Mouse (Mus musculus) megakaryocyte-erythroid progenitor cell, adult 5-6 weeks (primary cell): Measurements from ENCODE around the gene Gm6583. TPM values are rescaled to one million over a fixed set of nuclear protein-coding genes. Genes with fewer than 3 reads are reported as not detected.

Source experiments
- ATAC-seq: replicated peaks from 2 replicates; pipeline ENCODE4 v1.8.0; 2016; ENCODE audit warnings: mild to moderate bottlenecking, inconsistent platforms; ENCODE audit not compliant: severe bottlenecking, poor library complexity, low FRiP score, low TSS enrichment
- total RNA-seq, 2 experiments: library from RNA; stranded (forward) in 1 of 2; stranded (reverse) in 1 of 2; fragments of 200-1000, 215-1000 nt in 1 of 2; fragments of >200 nt in 1 of 2; fragmentation: Nextera tagmentation in 1 of 2; gene quantifications; 2 replicates each; pipeline ENCODE4 v1.2.3; 2014 to 2017

Gene Gm6583
- total RNA-seq, 2 experiments from 2014 or later, result not detected

DNA sequence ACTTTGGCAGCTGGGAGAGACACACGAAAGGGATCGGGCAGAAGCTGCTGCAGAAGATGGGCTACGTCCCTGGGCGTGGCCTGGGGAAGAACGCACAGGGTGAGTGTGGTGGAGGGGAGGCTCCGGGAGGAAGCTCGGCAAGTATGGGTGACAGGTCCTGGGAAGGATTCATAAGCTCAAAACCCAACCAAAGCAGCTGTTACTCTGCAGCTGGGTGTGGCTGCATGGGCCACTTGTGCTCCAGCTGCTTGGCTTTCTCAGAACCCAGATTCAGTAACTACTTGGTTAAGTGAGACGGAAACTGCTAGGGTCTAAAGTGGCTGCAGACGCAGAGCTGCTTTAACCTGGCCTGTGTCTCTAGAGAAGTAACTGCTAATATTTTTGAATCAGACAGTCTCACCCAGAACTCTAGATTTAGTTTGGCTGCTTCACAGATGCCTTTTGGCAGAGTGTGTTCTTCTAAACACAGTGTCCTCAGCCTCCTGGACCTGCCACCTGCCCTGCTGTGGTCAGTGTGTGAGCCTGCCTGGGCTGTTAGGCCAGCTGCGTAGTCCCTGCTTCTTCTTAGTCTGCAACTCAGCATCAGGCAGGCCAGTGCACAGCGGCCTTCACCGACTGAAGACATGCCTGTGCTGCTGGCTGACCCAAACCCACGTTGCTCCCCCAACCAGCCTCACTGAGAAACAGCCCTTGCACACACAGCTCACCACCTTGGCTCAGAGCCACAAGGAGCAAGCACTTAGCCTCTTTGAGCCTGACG, 25.8 kb downstream of the Gm6583 start:
- ATAC-seq, result no peak

GRCm38 (mm10) chr5:112327854-112328253, 28.0 kb downstream of the Gm6583 start:
- no peak for ATAC-seq

DNA sequence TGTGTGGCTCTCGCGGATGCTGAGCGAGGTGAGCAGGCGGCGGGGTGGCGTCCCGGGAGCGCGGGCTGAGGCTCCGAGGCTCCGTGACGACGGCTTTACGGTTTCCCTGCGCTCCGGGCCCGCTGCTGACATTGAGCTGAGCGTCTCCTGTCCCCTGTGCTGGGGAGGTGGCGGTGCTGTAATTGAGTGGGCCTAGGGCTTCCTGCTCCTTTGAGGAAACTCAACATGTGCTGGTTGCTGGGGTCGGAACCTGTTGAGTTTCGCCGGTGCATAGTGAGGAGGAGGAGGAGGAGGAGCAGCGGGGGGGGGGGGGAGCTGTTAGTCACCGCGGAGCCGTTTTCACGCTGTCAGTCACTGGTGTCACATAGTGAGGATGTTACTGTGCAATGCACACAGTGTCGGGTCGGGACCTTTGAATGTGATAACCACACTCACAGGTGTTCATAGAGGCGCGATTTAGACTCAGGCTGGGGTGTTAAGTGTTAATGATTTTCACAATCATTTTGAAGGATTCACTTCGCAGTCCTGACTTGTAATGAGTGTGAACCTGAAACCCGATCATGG, 29.3 kb downstream of the Gm6583 start:
- ATAC-seq, result no peak

- peak; percentile 84 for ATAC-seq
Measured at GRCm38 (mm10) chr5:112325546-112326445, 30.0 kb downstream of the Gm6583 start, which contains the start of gene Tfip11. Tfip11 (plus strand) TSS chr5:112326358.

- ATAC-seq, result peak; percentile 91
Measured at GRCm38 (mm10) chr5:112324637-112325545, 30.9 kb downstream of the Gm6583 start.

DNA sequence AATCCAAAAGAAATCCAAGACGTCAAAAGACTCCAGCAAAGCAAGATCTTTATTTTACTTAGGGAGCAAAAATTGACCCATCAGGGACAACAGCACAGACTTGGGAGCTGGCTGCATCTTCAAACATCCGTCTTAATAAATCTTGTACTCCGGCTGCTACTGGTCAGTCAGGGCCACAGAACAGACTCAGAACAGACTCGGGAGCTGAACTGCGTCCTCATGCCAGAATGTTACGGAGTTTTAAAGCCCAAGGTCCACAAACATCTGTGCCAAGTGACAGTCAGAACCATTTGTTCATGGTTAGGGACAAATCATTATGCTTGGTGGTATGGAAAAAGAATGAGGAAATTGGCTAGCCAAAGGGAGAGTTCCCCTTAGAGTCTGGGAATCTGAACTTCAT, 32.6 kb downstream of the Gm6583 start:
- ATAC-seq, result no peak

DNA sequence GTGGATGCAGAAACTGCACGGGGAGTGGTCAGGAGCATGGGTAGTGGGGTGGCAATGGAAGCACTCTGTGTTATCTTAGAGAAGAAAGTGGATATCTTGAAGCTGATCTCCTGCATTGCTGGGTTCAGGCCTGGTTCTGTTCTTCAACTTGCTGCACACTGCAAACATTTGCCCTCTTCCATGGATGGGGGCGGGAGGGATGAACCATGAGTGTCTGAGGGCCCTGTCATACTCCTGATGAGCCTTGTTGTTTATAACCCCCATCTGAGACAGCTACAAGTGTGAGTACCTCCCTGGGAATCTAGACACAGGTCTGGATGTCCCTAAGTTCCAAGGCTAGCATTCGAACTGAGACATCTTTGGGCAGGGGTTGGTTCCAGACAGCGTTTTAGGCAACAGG, 34.5 kb downstream of the Gm6583 start:
- no peak for ATAC-seq

DNA sequence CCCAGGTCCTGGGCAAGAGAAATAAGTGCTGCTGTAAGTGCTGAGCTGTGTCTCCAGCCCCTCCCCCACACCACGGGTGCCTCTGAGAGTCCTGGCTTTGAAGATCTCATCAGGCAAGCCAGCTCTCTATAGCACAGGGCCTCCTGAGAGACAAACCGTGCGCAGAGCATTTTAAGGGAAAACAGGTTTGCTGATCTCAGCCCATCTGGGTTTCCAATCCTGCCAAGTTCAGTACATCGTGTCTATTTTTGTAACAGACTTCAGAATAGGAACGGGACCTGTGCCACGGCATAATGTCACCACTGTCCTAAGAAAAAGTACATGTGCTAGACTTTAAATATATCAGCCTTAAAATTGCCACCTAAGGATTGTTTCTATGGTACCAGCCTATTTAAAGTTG, 34.9 kb downstream of the Gm6583 start:
- no peak for ATAC-seq

GRCm38 (mm10) chr5:112320379-112320778, 35.5 kb downstream of the Gm6583 start:
- ATAC-seq, result no peak

DNA sequence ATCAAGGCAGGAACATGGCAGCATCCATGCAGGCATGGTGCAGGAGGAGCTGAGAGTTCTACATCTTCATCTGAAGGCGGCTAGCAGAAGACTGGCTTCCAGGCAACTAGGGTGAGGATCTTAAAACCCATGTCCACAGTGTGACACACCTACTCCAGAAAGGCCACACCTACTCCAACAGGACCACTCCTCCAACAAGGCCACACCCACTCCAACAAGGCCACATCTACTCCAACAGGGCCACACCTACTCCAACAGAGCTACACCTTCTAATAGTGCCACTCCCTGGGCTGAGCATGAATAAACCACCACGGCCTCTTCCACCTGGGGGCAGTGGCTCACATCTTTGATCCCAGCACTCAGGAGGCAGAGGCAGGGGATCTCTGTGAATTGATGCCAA, 36.5 kb downstream of the Gm6583 start:
- ATAC-seq, result peak; percentile 49; the same call in 1 of the 2 replicates

- peak; percentile 18; the same call in 1 of the 2 replicates for ATAC-seq
Measured at GRCm38 (mm10) chr5:112317328-112317727, 38.5 kb downstream of the Gm6583 start.

- no peak for ATAC-seq
Measured at GRCm38 (mm10) chr5:112316468-112316867, 39.4 kb downstream of the Gm6583 start.

DNA sequence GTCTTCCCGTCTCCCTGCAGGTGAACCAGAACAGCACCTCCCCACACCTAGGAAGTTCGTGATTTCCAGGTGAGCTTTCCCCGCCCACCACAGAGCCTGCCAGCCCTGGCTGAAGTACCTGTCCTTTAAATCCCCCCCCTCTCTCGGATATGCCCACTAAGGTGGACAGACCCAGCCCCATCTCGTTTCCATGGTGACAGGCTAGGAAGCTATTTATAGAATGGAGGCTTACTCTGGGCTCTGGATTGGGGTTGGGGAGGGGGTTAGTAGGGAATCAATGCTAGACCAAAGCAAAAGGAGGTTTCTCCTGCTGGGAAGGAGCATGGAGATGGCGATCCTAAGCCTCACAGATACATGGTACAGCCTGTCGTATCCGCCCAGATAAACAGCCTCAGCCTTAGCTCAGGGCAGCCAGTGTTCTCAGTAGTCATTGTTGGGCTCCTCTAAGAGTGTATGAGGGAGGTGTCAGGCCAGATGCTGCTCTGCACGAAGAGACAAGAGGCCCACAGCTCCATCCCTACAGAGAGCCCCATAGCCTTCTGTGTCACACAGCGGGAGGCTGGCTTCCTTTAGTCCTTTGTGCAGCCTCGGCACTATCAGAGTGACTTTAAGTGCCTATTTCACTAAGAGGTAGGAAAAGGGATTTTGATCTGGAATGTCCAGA, 42.5 kb downstream of the Gm6583 start:
- ATAC-seq, result no peak

- no peak for ATAC-seq
Measured at GRCm38 (mm10) chr5:112305842-112306241, 50.0 kb downstream of the Gm6583 start.

Other genes starting within 250 kb of the Gm6583 start
- gene Cryba4, start 103.5 kb downstream of the Gm6583 start, total RNA-seq (2014; fragmentation: Nextera tagmentation), result not detected in 2 replicates
- not detected in 2 replicates for gene Cryba4, start 103.5 kb downstream of the Gm6583 start, total RNA-seq (2017)
- not detected in 2 replicates for gene Crybb1, start 100.2 kb downstream of the Gm6583 start, total RNA-seq (2014; fragmentation: Nextera tagmentation)
- not detected in 2 replicates for gene Crybb1, start 100.2 kb downstream of the Gm6583 start, total RNA-seq (2017)
- 37.4 and 43.4 TPM in 2 replicates for gene Tpst2, start 79.3 kb downstream of the Gm6583 start, total RNA-seq (2014; fragmentation: Nextera tagmentation)
- gene Tpst2, start 79.3 kb downstream of the Gm6583 start, total RNA-seq (2017), result 17.6 and 27.3 TPM in 2 replicates
- gene Tfip11, start 29.7 kb downstream of the Gm6583 start, total RNA-seq (2014; fragmentation: Nextera tagmentation), result 32.1 and 33.3 TPM in 2 replicates
- gene Tfip11, start 29.7 kb downstream of the Gm6583 start, total RNA-seq (2017), result 14.7 and 22.6 TPM in 2 replicates
- gene Srrd, start 13.0 kb downstream of the Gm6583 start, total RNA-seq (2014; fragmentation: Nextera tagmentation), result 17.6 and 30.6 TPM in 2 replicates
- 16.2 and 18.7 TPM in 2 replicates for gene Srrd, start 13.0 kb downstream of the Gm6583 start, total RNA-seq (2017)
- gene Hps4, start 12.9 kb downstream of the Gm6583 start, total RNA-seq (2014; fragmentation: Nextera tagmentation), result 18.6 and 41.1 TPM in 2 replicates
- gene Hps4, start 12.9 kb downstream of the Gm6583 start, total RNA-seq (2017), result 5.9 and 9.6 TPM in 2 replicates
- gene Asphd2, start 38.8 kb upstream of the Gm6583 start, total RNA-seq (2014; fragmentation: Nextera tagmentation), result not detected in 2 replicates
- not detected in 2 replicates for gene Asphd2, start 38.8 kb upstream of the Gm6583 start, total RNA-seq (2017)
- gene Gm6588, start 93.4 kb upstream of the Gm6583 start, total RNA-seq (2014; fragmentation: Nextera tagmentation), result not detected in 2 replicates
- not detected in 2 replicates for gene Gm6588, start 93.4 kb upstream of the Gm6583 start, total RNA-seq (2017)
- not detected in 2 replicates for gene Sez6l, start 221.2 kb upstream of the Gm6583 start, total RNA-seq (2014; fragmentation: Nextera tagmentation)
- gene Sez6l, start 221.2 kb upstream of the Gm6583 start, total RNA-seq (2017), result not detected in 2 replicates